Mouse (Mus musculus) right cerebral cortex, postnatal 10 days (tissue): ENCODE data around the gene Rcor3.

Experiments used
- DNase-seq, 2 experiments: peaks; one replicate each; pipeline ENCODE4 v3.0.0; 2021; ENCODE audit warnings: low spot score in 2 of 2

The Rcor3 gene

DNA sequence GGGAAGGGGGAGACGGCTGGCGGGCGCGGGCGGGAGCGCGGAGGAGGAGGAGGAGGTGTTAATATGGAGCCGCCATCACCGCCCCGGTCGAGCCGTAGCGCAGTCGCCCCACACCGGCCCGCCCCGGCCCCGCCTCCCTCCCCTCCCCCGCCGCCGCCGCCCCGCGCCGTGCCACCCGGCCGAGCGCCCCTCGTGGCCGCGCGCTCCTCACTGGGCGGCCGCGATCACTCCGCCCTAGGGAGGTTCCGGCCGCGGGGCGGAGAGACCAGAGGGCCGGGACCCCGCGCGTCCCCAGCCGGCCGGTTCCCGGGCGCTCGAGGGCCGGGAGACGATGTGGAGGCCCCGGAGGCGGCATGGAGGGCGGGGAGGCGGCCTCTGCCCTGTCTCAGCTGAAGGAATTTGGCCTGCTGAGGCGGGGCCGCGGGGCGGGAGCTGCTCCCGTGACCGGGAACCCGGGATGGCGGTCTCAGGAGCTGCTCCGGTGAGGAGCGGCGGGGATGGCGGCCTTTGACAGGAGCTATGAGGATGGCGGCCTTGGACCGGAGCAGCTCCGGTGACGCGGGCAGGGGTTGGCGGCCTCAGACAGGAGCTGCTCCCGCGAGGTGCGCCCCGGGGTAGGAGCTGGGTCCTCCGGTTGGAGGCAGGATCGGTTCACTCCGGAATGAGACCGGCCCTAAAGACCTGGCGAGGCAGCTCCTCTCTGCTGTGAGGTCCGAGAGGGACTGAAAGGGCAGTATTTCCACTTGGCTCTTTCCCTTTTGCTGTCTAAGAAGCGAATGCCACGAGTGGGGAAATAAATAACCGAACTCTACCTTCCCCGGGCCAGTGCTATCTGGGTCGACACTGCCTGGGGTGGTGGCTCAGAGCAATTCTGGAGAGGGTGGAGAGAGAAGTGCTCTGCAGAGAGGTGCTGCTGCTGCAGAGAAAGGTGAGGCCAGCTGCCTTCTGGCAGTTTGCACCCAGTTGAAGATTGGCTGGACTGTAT lies at the start of gene Rcor3:
TSS of gene Rcor3 (minus strand) at position 137 of the 985 bp plus-strand sequence.
- peak; percentile 89 for DNase-seq

DNA sequence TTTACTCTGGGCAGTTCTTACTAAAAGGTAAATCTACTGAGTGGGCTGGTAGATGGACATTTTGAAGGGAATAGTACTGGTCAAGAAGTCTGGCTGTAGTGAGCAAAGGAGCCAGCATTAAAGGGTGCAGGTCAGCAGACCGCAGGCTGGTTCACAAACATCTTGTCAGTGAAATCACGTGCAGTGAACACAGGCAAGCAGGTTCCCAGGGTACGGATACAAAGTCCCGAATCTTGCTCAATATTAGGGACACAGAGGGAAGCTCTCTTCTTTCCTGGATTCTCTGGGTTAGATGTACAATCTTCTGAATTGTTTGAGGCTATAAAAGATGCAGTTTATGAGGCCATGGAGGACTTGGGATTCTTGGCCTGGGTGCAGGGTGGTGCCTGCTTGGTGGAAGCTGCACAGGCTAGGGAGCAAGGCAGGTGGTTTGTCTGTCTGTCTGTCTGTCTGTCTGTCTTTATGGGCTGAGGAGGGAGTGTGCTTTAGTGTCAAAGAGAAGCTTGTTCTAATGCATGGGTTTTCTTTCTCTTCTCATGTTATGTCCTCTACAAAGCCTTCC lies 43.9 kb upstream of the Rcor3 start:
- DNase-seq: no peak

DNA sequence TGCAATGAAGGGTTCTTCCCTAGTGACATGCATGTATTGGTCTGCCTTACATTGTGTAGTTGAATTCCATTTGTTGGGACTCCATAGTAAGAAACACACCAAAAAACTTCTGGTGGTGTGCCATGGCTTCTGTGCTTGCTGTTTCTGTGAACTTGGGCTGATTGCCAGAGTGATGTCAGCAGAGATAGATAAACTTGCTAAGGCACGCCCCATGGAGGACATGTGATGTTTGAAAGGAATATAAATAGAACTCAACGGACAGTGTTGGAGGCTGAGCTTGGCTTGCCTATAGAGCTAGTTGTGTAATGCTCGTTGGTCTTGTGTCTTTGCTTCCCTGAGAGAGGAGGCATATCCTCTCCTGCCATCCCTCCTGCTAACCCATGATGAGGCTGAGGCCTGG lies 42.0 kb upstream of the Rcor3 start:
- DNase-seq: no peak

DNA sequence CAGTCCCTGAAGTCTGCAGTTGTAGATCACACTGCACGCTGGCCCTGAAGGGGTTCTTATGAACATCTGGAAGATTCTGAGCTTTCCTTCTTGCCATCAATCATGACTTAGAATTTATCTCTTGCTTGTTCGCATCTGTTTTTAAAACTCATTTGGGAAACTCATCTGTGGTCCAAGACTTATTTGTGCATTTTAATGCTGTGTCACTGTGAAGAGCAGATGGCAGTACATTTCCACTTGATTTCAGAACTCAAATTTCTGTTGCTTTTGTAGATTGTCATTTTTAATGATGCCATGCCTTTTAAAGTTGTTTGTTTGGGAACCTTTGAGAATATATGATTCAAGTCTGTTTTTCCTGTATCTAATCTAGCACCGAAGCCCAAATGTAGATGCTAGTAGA lies 33.6 kb upstream of the Rcor3 start:
- DNase-seq: no peak

DNA sequence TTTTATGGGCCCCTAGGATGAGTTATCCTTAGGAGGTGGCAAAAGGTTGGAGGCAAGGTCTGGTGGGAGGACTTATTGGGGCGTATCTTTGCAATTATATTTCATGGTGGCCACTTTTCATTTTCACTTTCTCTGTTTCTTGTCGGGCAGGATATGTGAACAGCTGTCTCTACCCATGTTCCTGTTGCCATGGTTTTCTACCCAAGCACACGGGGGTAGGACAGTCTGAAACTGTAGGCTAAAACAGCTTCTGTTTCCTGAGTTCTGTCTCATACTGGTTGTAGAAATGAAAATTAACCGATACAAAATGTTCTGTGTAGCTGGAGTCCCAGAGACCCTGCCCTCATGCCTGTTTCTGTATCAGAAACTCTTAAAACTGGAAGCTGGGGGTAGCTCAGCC lies 13.3 kb upstream of the Rcor3 start:
- DNase-seq: no peak

DNA sequence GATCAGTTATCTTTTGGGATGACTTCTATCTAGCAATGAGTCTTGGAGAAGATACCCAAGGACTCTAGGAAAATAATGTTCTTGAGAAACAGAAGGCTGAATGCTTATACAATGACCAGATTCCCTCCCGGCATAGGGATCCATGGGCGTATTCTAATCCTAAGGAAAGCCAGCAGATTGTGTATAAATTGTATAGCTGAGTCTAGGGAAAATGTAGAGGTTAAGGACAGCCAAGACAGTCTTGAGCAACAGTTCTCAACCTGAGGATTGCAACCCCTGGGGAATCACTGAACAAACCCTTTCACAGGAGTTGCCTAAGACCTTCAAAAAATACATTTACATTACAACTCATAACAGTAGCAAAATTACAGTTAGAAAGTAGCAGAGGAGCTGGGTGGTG lies 2.5 kb upstream of the Rcor3 start:
- no peak for DNase-seq

DNA sequence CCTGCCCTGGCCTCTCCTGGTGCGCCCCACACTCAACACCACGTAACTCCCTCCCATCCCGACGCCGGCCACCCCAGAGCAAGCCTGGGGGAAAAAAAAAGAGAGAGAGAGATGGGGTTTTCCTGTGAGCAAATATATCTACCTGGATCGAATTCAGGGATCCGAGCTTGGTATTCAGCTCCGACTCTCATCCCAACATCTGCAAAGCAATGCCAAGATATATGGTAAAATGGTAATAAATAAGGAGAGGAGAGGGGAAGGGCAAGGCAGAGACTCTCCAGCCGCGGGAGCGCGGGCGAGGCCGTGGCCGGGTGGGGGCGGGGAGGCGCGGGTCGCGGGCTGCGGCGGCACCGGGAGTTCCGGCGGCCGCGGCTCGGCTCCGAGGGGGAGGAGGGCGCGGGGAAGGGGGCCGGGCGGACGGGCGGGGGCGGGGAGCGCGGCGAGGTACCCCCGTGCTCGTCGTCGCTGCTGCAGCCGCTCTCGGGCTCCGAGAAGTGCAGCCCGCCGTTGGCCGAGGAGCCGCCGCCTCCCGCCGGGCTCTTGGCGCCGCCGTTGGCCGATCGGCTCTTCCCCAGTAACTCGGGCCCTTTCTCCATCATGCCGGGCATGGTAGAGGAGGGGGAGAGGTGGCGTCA lies 454 bp downstream of the Rcor3 start:
- no peak for DNase-seq

DNA sequence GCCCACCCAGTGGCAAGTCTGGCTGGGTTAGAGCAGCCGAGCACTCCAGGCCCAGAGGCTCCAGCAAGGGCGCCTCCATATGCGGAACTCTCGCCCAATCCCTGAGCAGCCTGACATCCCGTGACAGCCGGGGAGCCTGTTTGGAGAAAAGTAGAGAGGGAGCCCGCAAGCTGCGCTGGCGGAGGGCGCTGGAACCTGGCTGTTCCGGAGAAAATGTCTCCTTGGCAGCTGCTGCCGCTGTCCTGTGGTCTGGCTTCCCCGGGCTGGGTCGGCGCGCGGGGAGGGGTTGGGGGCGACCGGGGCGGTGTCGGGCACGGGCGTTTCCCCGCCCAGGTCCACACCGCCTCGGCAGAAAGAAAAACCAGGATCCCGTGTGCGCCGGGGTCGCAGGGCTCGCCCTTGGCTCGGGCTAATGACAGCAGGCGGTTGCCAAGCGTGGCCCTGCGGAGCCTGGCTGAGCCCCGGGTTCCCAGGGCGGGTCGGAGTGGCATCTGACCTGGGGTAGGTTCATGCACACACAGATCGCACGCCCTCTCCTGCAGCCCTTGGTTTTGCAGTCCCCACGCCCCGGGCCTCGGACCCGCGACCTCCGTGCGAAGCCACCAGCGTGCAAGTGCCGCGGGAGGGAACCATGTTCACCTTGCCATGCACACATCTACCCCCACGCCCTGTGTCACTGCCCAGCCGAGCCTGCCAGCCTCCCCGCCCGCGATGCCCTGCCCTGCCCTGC lies 1.1 kb downstream of the Rcor3 start:
- peak; percentile 91 to 92 for DNase-seq

DNA sequence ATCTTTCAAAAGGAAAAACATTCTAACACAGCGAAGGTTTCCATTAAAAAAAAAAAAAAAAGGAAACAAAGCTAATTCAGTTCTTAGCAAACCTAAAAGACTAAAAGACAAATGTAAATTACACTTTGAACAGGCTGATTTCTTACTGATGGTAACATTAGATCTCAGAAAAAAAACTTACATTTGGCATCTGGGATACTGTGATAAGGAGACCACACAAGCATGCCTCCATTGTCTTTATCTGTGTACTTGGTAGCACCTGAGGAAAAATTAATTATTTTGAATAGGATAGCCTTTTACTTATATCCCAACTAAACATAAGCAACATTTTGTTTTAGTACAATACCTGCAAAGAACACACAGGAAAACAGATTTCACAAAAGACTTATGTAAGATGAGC lies 7.7 kb downstream of the Rcor3 start:
- DNase-seq: no peak

DNA sequence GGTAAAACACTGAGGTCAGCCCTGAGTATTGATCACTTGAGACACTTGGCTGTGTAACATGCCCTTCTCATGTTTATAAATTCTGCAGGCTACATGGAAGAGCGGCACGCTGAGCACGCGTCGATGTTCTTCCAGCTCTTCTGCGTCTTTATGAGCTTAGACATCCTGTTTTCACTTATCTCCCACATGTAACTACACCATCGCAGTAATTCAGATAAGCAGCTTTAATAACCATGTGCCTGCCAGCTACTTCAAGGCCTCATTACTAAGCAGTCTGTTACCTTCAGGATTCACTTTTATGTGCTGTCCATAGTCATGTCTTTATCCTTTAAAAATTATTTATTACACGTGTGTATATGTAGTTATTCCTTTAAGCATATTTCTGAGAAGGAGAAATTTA lies 9.5 kb downstream of the Rcor3 start:
- DNase-seq: no peak

DNA sequence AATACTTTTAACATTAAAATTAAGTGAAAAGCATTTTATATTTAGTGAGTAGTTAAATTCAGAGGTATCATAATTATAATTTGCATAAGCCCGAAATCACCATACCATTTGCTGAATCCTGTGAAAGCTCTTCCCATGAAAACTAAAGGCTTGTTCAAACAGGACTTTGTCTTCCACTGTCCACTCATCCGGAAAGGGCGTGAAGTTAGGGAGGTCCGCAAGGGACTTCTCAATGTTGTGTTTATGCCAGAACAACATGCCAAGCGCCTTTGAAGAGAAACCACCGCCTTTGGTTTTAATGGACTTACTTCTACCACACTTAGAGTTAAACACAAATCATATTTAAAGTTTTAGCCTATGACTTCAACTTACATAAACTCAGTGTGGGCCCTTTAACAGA lies 12.1 kb downstream of the Rcor3 start:
- DNase-seq: no peak

DNA sequence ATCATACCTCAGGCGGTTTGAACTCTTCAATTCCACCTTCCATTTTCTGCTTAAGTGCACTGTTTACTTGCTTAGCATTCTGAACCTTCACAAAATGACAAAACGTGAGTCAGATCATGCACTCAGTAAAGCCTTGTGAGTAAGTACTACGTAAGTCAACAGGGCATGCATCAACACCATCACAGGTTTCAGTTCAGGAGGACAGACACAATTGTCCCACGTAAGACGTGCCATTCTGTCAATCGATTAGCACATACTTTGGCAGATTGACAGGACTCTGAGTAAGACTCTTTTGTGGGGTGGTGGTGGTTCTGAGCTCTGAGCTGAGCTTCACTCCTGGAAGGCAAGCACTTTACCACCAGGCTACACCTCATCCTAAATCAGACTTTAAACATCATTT lies 21.6 kb downstream of the Rcor3 start:
- DNase-seq: no peak

DNA sequence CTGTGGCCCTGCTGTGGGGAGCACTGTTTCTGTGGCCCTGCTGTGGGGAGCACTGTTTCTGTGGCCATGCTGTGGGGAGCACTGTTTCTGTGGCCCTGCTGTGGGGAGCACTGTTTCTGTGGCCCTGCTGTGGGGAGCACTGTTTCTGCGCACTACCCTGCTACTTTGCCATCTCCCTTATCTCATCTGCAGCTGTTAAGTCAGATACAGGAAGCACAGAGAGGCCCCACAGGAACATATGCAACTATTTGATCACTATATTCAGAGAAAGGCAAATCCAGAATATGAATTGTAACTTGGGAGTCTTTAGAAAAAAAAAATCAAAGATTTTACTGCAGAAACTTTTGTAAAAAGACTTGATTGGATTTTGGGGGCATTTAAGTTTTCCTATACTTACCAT lies 22.5 kb downstream of the Rcor3 start:
- DNase-seq: no peak

DNA sequence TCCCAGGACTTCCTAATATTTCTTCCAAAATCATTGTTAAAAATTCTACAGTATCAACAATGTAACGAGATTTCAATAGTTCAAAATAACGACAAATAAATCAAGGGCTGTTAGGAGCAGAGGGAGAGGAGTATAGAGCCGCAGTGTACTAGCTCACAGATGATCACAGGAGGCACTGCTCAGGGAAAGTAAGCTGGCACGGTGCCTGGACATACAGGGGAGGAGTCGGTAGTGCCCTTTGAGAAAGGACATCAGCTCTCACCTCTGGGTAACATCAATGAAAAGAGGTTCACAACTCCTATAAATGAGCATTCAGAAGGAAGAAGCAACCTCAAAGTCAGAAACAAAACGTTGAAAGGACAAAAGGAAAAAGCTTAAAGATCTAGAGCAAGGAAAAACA lies 28.7 kb downstream of the Rcor3 start:
- no peak for DNase-seq

DNA sequence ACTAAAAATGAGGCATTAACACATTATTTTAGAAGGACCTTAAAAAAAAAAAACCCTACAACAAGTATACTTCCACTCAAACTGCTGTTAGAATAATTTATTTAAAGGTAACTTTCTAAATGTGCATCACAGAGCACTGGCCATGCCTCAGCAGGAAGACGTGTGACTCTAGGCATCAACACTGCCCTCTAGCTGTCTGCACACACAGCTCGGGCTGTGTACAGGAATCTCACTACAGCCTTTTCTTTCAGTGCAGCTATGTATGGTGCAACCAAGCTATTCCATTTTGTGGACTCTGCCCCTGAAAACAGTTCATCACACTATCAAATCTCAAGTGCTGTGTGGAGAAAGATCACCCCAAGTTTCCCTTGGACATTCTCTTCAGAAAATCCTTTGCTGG lies 30.5 kb downstream of the Rcor3 start:
- DNase-seq: no peak

DNA sequence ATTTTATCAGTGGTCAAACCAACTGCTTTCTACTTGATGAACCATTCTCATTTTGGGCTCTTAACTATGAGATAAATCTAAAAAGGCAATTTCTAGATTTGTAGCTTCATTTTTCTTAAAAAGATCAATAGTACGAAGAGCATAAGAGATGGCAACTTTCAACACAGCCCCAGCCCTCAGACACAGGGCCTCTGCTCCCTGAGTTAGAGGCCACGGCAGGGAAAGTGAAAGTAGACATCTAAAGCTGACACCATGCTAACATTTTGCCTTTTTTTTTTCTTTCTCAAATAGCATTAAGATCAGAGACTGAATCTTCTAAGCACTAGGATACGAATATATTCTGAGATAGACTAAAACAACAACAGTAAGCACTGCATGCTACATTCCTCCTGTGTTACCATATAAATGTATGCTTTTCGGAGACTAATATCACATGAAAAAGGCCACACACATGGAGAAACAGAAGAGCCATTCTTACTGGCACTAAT lies 31.9 kb downstream of the Rcor3 start:
- DNase-seq: no peak

DNA sequence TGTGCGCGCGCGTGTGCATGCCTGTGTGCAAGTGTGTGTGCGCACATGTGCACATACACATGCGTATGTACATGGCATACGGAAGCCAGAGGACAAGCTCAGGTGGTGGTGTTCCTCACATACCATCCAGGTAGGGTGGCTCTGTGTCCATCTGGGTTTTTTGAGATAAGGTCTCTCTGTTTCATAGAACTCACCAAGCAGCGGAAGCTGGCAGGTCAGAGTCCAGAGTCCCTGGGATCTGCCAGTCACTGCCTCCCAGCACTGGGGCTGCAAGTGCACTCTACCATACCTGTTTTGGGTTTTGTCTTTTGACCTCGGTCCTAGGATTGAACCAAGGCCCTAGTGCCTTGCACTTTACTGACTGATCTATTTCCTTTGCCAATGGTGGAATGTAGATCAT lies 33.8 kb downstream of the Rcor3 start:
- DNase-seq: no peak

DNA sequence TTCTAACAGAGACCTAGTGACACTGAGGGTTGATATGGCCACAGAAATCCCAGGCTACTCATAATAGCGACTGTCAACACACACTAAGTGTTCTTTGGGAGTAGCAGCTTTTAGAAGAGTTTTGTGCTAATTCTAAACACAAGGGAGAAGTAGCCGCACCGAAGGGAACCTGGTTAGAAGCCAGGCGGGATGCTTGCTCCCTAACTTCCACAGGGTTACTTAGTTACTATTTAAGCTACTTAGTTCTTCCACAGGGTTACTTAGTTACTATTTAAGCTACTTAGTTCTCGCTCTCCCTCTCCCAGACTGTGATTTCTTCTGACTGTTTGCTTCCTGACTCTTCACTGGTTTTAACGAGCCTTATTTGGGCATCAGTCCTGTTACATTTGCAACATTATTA lies 34.7 kb downstream of the Rcor3 start:
- no peak for DNase-seq

DNA sequence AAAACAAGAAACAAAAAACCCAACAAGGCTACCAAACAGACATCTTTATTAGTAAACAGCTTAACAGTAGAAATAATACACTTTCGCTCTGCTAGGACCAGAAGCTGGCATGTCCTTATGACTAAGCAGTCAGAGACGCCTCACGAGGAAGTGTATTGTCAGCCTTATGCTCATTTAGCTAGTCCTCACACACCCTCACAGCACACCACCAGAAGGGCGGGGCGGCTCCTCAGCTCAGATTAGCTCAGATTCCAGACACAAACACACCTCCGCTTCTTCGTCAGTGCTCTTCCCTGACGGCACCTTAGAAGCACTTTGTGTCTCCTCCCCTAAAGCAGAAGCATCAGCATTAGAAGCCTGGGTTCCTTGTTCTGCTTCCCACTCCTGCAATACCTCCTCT lies 36.5 kb downstream of the Rcor3 start:
- DNase-seq: peak in 1 of 2 experiments; percentile 49

DNA sequence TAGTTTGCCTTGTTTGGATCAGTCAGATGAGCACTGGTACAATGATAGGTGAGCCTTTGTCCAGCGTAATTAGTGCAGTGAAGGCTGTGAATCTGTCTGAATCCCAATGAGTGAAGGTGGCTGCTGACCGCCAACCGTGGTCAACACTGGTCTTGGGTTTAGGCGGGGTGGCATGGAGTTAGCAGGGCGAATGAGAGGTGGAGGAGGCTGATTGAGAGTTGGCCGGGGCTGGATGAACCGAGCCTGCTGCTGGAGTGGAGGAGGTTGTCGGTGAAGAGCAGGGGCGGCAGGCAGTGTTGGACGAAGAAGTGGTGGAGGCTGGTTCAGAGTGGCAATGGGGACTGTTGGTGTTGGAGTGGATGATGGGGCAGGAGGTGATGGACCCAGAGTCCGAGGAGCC lies 37.1 kb downstream of the Rcor3 start:
- DNase-seq: no peak

DNA sequence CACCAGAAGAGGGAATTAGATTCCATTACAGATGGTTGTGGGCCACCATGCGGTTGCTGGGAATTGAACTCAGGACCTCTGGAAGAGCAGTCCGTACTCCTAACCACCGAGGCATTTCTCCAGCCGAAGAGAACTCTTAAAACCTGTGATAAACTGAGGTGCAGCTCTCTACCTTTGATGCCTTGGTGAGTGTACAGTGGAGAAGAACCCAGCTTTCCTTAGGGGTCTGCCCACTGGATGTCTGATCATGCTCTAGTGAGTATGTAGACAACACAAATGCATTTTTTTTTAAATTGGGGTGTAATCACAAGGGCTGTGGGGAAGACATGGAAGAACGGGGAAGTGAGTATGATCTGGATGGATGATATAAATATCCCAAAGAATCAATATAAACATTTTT lies 42.2 kb downstream of the Rcor3 start:
- DNase-seq: no peak
